Mouse (Mus musculus) lung, postnatal 0 days (tissue): ENCODE results near the gene Usp49.

ENCODE experiments used
- CTCF ChIP-seq: IDR thresholded peaks from 2 replicates; pipeline ENCODE4 v1.5.1; 2016; ENCODE audit warnings: antibody characterized with exemption, mild to moderate bottlenecking
- EP300 ChIP-seq: IDR thresholded peaks from 2 replicates; pipeline ENCODE4 v1.6.1; 2016; ENCODE audit warnings: antibody characterized with exemption, mild to moderate bottlenecking, control low read depth

- TF ChIP-seq EP300 (no peak), CTCF (peak; percentile 21)
Measured at GRCm38 (mm10) chr17:47657901-47658300, 27.4 kb downstream of the Usp49 start.
